Mouse (Mus musculus) urinary bladder, postnatal 14 days (tissue): ENCODE measurements around the gene Lrwd1.
"Not testable (repeated sequence)": the region's sequence is repeated elsewhere in the genome, so short reads cannot be mapped to it uniquely, and the experiment has no call there.

ENCODE experiments used
- DNase-seq: peaks from one replicate; pipeline ENCODE4 v3.0.0; 2021; ENCODE audit warnings: low spot score

The Lrwd1 gene

GRCm38 (mm10) chr5:136147704-136148103 is 11.8 kb upstream of the Lrwd1 start:
- DNase-seq = no peak

GRCm38 (mm10) chr5:136146936-136147335 is 11.1 kb upstream of the Lrwd1 start:
- no peak for DNase-seq

GRCm38 (mm10) chr5:136144606-136145430 is 8.9 kb upstream of the Lrwd1 start:
- no peak for DNase-seq

- DNase-seq = no peak
Observed at GRCm38 (mm10) chr5:136143161-136143755, 7.4 kb upstream of the Lrwd1 start.

GRCm38 (mm10) chr5:136142746-136143145 is 6.9 kb upstream of the Lrwd1 start:
- DNase-seq = no peak

GRCm38 (mm10) chr5:136140057-136140482 is 4.2 kb upstream of the Lrwd1 start:
- no peak for DNase-seq

- no peak for DNase-seq
Observed at GRCm38 (mm10) chr5:136139393-136139792, 3.5 kb upstream of the Lrwd1 start.

- DNase-seq = peak; percentile 40
Observed at GRCm38 (mm10) chr5:136137658-136138274, 1.9 kb upstream of the Lrwd1 start.

- no peak for DNase-seq
Observed at GRCm38 (mm10) chr5:136136292-136136990, 567 bp upstream of the Lrwd1 start.

GRCm38 (mm10) chr5:136122165-136122564 is 13.7 kb downstream of the Lrwd1 start:
- DNase-seq = no peak

- DNase-seq = no peak
Observed at GRCm38 (mm10) chr5:136116784-136117112, 19.1 kb downstream of the Lrwd1 start.

- peak; percentile 96 for DNase-seq
Observed at GRCm38 (mm10) chr5:136115891-136116783, 19.7 kb downstream of the Lrwd1 start, which contains the start of gene Polr2j. Gene Polr2j, plus strand, starts transcription at chr5:136116631.

GRCm38 (mm10) chr5:136113546-136113945 is 22.3 kb downstream of the Lrwd1 start:
- DNase-seq = not testable (repeated sequence)

- peak; percentile 18 for DNase-seq
Observed at GRCm38 (mm10) chr5:136109042-136109441, 26.8 kb downstream of the Lrwd1 start.

- no peak for DNase-seq
Observed at GRCm38 (mm10) chr5:136108486-136108885, 27.4 kb downstream of the Lrwd1 start.

- DNase-seq = peak; percentile 18
Observed at GRCm38 (mm10) chr5:136104511-136104910, 31.4 kb downstream of the Lrwd1 start.

GRCm38 (mm10) chr5:136102099-136102820 is 33.6 kb downstream of the Lrwd1 start:
- DNase-seq = peak; percentile 72

- no peak for DNase-seq
Observed at GRCm38 (mm10) chr5:136098536-136098935, 37.3 kb downstream of the Lrwd1 start.

- DNase-seq = no peak
Observed at GRCm38 (mm10) chr5:136095089-136095488, 40.8 kb downstream of the Lrwd1 start.

- peak; percentile 37 for DNase-seq
Observed at GRCm38 (mm10) chr5:136094249-136095010, 41.4 kb downstream of the Lrwd1 start.
